Mouse (Mus musculus) C2C12 (cell line): Measurements from ENCODE around the gene Tmco2. TPM values are rescaled to one million over a fixed set of nuclear protein-coding genes. Genes with fewer than 3 reads are reported as not detected.

ENCODE experiments used
- H3K27me3 ChIP-seq: one replicate; pipeline ENCODE4 v1.6.1; 2011; ENCODE audit not compliant: control insufficient read depth, insufficient read depth, insufficient read length
- H3K36me3 ChIP-seq: one replicate; pipeline ENCODE4 v1.6.1; 2011; ENCODE audit not compliant: control insufficient read depth, insufficient read depth
- H3K4me3 ChIP-seq: one replicate; pipeline ENCODE4 v1.5.1; 2011; ENCODE audit warnings: mild to moderate bottlenecking, control low read depth; ENCODE audit not compliant: poor library complexity, insufficient read depth, severe bottlenecking
- H3K79me2 ChIP-seq: one replicate; pipeline ENCODE4 v1.6.1; 2011; ENCODE audit not compliant: control insufficient read depth, insufficient read depth
- H3K79me3 ChIP-seq: one replicate; pipeline ENCODE4 v1.6.1; 2011; ENCODE audit warnings: low read depth, control low read depth
- H3ac ChIP-seq: one replicate; pipeline ENCODE3; 2011; ENCODE audit warnings: low read depth; ENCODE audit not compliant: control insufficient read depth, insufficient read length
- CEBPB ChIP-seq: IDR thresholded peaks from one replicate; pipeline ENCODE4 v1.6.1; 2011; ENCODE audit warnings: low read depth, mild to moderate bottlenecking, control low read depth, moderate library complexity
- CTCF ChIP-seq: IDR thresholded peaks from one replicate; pipeline ENCODE4 v1.5.1; 2011; ENCODE audit not compliant: control insufficient read depth, insufficient read depth, insufficient read length
- FOSL1 ChIP-seq: IDR thresholded peaks from one replicate; pipeline ENCODE4 v1.8.0; 2011; ENCODE audit warnings: mild to moderate bottlenecking, low read length; ENCODE audit not compliant: poor library complexity, insufficient read depth, severe bottlenecking
- MAX ChIP-seq: IDR thresholded peaks from one replicate; pipeline ENCODE4 v1.6.1; 2011; ENCODE audit warnings: mild to moderate bottlenecking, control low read depth
- MYOD1 ChIP-seq: IDR thresholded peaks from one replicate; pipeline ENCODE4 v1.6.1; 2011; ENCODE audit warnings: low read depth; ENCODE audit not compliant: control insufficient read depth, insufficient read length
- MYOG ChIP-seq: IDR thresholded peaks from one replicate; pipeline ENCODE4 v1.6.1; 2011; ENCODE audit not compliant: control insufficient read depth, insufficient read length; ENCODE audit errors: extremely low read depth
- USF1 ChIP-seq: IDR thresholded peaks from one replicate; pipeline ENCODE4 v1.6.1; 2011; ENCODE audit warnings: low read depth, mild to moderate bottlenecking, control low read depth, moderate library complexity
- long read RNA-seq, 2 experiments: library from polyadenylated mRNA; unstranded; transcript quantifications; one replicate each; pipeline ENCODE4 v2.0.0; 2019 to 2020
- polyA plus RNA-seq: library from polyadenylated mRNA; unstranded; fragments of >200 nt; fragmentation: generic; extraction: Trizol; gene quantifications from one replicate; pipeline ENCODE4 v1.2.1, GENCODE M21; 2012; ENCODE audit warnings: missing spikeins

The Tmco2 gene
- not detected for polyA plus RNA-seq
- long read RNA-seq, experiment 1: 0 reads
- long read RNA-seq, experiment 2: 0 reads

DNA sequence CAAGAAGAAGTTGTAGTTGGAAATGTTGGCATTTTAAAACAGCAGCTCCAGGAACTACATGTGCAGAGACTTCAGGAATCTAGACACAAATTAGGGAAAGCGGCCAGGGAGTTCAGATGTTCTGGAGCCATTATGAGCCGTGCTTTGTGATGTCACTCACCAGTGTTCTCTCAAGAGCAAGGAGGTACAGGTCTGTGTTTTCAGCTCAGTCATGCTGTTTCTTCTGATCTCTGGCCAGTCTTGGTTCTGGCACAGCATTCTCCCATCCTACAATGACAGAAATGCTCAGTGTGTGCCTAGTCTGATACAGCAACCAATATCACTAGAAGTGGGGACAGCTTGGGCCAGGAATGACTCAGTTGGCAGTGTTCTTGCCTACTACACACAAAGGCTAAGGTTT, at the start of gene Tmco2:
Gene Tmco2, minus strand, starts transcription at position 101 of the 400 bp plus-strand sequence.
- TF ChIP-seq FOSL1 (no peak), CTCF (no peak), MYOD1 (no peak), USF1 (no peak), MAX (no peak), CEBPB (no peak), MYOG (no peak)
- peaks cover 3% of the 10 kb centered on the region for H3K27me3 ChIP-seq

DNA sequence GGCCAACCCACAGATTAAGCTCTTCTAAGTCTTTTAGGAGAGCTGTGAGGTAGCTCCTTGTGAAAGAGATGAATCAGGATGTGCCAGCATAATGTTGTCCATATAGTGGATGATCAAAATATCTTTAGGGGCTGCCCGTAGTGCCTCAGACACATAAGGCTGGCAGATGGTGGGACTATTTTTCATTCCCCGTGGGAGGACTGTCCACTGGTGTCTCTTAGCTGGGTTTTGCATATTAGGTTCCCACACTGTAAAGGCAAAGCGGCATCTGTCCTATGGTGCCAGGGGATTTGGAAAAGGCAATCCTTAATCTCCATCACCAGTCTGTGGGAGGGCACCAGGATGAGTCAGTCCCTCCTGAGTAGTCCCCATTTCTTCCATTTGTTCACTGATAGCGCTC, 5.7 kb downstream of the Tmco2 start:
- Histone ChIP-seq H3K36me3 (no peaks in the 10 kb centered on the region), H3K79me3 (no peaks in the 10 kb centered on the region), H3ac (no peak overlapping the region), H3K27me3 (peaks cover 3% of the 10 kb centered on the region), H3K4me3 (no peak overlapping the region), H3K79me2 (no peaks in the 10 kb centered on the region)
- no peak for TF ChIP-seq USF1
- TF ChIP-seq CTCF: no peak
- TF ChIP-seq MYOG: no peak
- TF ChIP-seq MAX: no peak
- TF ChIP-seq MYOD1: no peak
- no peak for TF ChIP-seq FOSL1
- TF ChIP-seq CEBPB: no peak

More for the DNA sequence above, at the start of gene Tmco2:
- Histone ChIP-seq H3K79me2 (no peaks in the 10 kb centered on the region), H3K79me3 (no peaks in the 10 kb centered on the region), H3K4me3 (no peak within 1 kb of the TSS), H3ac (no peak within 1 kb of the TSS), H3K36me3 (no peaks in the 10 kb centered on the region)

DNA sequence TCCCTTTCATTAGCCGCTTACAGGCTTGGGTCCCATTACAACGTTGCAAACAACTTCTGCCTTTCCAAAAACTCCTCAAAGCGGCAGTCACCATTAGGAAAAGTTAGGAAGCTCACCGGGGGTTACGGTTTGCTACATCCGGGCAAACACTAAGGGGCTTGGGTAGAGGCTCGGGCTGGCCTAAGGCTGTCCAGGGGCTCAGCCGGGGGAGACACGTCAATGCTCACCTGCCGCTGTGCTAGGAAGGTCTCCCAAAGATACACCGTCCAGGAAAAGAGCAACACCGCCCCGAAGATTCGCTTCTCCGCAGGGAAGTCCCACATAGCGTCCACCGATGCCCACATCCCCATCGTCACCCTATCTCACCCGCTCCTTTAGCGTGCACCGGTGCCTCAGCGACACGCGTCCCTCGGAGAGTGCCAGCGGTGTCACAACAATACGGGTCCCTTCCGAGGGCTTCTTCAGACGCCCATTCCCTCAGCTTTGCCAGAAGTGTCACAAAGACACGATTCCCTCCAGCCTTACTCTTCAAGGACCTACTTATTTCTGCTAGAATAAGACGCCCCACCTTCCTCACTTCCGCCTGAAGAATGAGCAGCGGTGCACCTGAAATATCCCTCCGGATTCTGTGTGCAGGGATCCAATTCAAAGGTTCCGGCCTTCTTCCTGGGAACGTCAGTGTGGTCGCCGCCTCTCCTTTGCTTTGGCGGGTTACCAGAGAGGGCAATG, 11.2 kb downstream of the Tmco2 start, which contains the start of gene Zmpste24:
Gene Zmpste24, minus strand, starts transcription at position 592 of the 729 bp plus-strand sequence.
- Histone ChIP-seq H3K79me2 (peaks cover 28% of the 10 kb centered on the region), H3K79me3 (peaks cover 13% of the 10 kb centered on the region), H3ac (peak within 1 kb of the TSS; percentile 74), H3K4me3 (peak within 1 kb of the TSS; percentile 78), H3K27me3 (no peaks in the 10 kb centered on the region), H3K36me3 (peaks cover 27% of the 10 kb centered on the region)
- TF ChIP-seq CTCF: no peak
- no peak for TF ChIP-seq FOSL1
- TF ChIP-seq MAX: peak; percentile 58
- TF ChIP-seq USF1: no peak

DNA sequence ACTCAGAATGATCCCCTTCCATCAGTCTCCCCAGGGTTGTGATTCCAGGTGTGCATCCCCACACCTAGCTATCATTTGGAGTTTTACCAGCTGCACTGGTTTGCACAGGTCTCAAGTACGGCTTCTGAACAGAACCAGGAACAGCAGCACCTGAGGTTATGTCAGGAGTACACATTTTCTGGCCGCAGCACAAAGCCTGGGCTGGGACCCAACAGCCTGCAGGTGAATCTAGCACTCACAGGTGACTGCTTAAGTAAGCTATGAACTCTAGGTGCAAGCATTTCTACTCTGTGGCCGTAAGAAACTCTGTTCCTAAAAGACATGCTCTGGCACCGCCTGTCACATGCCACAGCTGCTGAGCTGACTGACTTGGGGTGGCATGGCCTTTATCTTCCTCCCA, 18.8 kb downstream of the Tmco2 start:
- H3K79me3 ChIP-seq: peaks cover 2% of the 10 kb centered on the region
- H3ac ChIP-seq: no peak overlapping the region
- H3K79me2 ChIP-seq: peaks cover under 1% of the 10 kb centered on the region
- H3K36me3 ChIP-seq: peaks cover 67% of the 10 kb centered on the region
- TF ChIP-seq MAX: no peak
- no peak for TF ChIP-seq CTCF
- no peak for TF ChIP-seq USF1
- TF ChIP-seq MYOD1: no peak
- no peak for TF ChIP-seq CEBPB
- TF ChIP-seq MYOG: no peak
- TF ChIP-seq FOSL1: no peak
- no peak overlapping the region for H3K4me3 ChIP-seq
- no peaks in the 10 kb centered on the region for H3K27me3 ChIP-seq

DNA sequence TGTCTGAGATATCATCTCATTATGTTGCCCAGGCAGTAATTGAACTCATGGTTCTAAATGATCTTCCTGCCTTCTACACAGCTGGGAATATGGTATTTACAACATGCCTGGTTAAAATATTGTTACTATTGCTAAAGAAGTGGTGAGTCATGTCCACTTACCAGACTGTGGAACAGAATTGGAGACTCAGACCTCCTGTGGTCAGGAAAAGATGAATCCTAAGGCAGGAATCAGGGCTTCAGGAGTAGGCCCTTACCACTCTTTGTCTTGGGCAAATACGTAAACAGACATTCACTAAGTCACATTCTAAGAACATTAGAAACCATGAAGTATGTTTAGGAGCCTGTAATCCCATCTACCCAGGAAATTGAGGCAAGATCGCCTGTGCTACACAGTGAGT, 20.3 kb downstream of the Tmco2 start:
- Histone ChIP-seq H3K36me3 (peaks cover 65% of the 10 kb centered on the region), H3K79me3 (no peaks in the 10 kb centered on the region), H3ac (no peak overlapping the region), H3K79me2 (no peaks in the 10 kb centered on the region), H3K4me3 (no peak overlapping the region), H3K27me3 (no peaks in the 10 kb centered on the region)
- TF ChIP-seq MAX: no peak
- TF ChIP-seq CEBPB: no peak
- no peak for TF ChIP-seq MYOD1
- no peak for TF ChIP-seq CTCF
- no peak for TF ChIP-seq FOSL1
- no peak for TF ChIP-seq MYOG
- TF ChIP-seq USF1: no peak

DNA sequence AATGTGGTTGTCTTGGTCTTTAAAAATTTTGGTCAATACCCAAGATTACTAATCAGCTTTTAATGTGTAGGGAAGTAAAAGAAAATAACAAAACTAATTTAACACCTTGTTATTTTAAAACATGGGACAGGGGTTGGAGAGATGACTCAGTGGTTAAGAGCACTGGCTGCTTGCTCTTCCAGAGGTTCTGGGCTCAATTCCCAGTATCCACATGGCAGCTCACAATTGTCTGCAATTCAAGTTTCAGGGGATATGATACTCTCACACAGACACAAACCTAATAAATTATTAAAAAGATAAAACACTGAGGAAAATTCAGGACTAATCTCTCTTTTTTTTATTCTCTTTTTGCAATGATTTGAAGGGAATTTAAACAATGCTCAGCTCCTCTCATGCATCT, 24.5 kb downstream of the Tmco2 start:
- no peak overlapping the region for H3K4me3 ChIP-seq
- TF ChIP-seq MYOG (no peak), CTCF (no peak), FOSL1 (no peak), MYOD1 (no peak), MAX (no peak), USF1 (no peak), CEBPB (no peak)
- no peaks in the 10 kb centered on the region for H3K27me3 ChIP-seq
- H3K79me3 ChIP-seq: no peaks in the 10 kb centered on the region
- no peaks in the 10 kb centered on the region for H3K79me2 ChIP-seq
- H3K36me3 ChIP-seq: peaks cover 74% of the 10 kb centered on the region
- no peak overlapping the region for H3ac ChIP-seq
